Mouse (Mus musculus) megakaryocyte progenitor cell, adult 5-6 weeks (primary cell): ENCODE measurements at regions not wholly inside any gene's neighbourhood (a gene's known extent, or its start where the extent isn't known, plus 50 kb on each side); places are given as distances from the start of the nearest gene placed in this dataset.

Experiments used
- ATAC-seq: replicated peaks from 2 replicates; pipeline ENCODE4 v1.8.0; 2016; ENCODE audit warnings: mild to moderate bottlenecking, moderate TSS enrichment, inconsistent platforms; ENCODE audit not compliant: poor library complexity

- no peak for ATAC-seq
Measured at GRCm38 (mm10) chr14:106593980-106594379, 488.0 kb downstream of the Trim52 start.

- ATAC-seq: peak; percentile 74
Measured at GRCm38 (mm10) chr14:106607041-106607440, 501.0 kb downstream of the Trim52 start.

GRCm38 (mm10) chr14:106608341-106608927 lies 502.4 kb downstream of the Trim52 start:
- ATAC-seq: no peak
